Mouse (Mus musculus) heart, embryonic 10.5 days (tissue): Measurements from ENCODE around the gene Lce3b. TPM values are rescaled to one million over a fixed set of nuclear protein-coding genes. Genes with fewer than 3 reads are reported as not detected.

Experiments used
- polyA plus RNA-seq: library from polyadenylated mRNA; unstranded; fragments of >200 nt; fragmentation: Nextera tagmentation; extraction: Ambion mirVana; gene quantifications from 2 replicates; pipeline ENCODE4 v1.2.1, GENCODE M21; 2016

Lce3b gene
- polyA plus RNA-seq, 1 experiment from 2014 or later, result not detected

Other genes starting within 250 kb of the Lce3b start
- gene Lce1d, start 245.8 kb upstream of the Lce3b start, polyA plus RNA-seq, result not detected in 2 replicates
- gene Lce1e, start 223.9 kb upstream of the Lce3b start, polyA plus RNA-seq, result not detected in 2 replicates
- not detected in 2 replicates for gene Lce1f, start 212.6 kb upstream of the Lce3b start, polyA plus RNA-seq
- not detected in 2 replicates for gene Gm38119, start 193.9 kb upstream of the Lce3b start, polyA plus RNA-seq
- gene Lce1g, start 180.6 kb upstream of the Lce3b start, polyA plus RNA-seq, result not detected in 2 replicates
- gene Lce1h, start 167.9 kb upstream of the Lce3b start, polyA plus RNA-seq, result not detected in 2 replicates
- gene Lce1i, start 154.1 kb upstream of the Lce3b start, polyA plus RNA-seq, result not detected in 2 replicates
- not detected in 2 replicates for gene Lce1j, start 142.5 kb upstream of the Lce3b start, polyA plus RNA-seq
- gene Lce1k, start 125.1 kb upstream of the Lce3b start, polyA plus RNA-seq, result not detected in 2 replicates
- gene Kprp, start 105.7 kb upstream of the Lce3b start, polyA plus RNA-seq, result not detected in 2 replicates
- gene Lce1l, start 81.7 kb upstream of the Lce3b start, polyA plus RNA-seq, result not detected in 2 replicates
- gene 2310050C09Rik, start 62.8 kb upstream of the Lce3b start, polyA plus RNA-seq, result not detected in 2 replicates
- gene Lce3a, start 6.7 kb upstream of the Lce3b start, polyA plus RNA-seq, result not detected in 2 replicates
- gene Lce3c, start 11.5 kb downstream of the Lce3b start, polyA plus RNA-seq, result not detected in 2 replicates
- not detected in 2 replicates for gene Lce3d, start 24.4 kb downstream of the Lce3b start, polyA plus RNA-seq
- not detected in 2 replicates for gene Lce3e, start 34.1 kb downstream of the Lce3b start, polyA plus RNA-seq
- not detected in 2 replicates for gene Lce3f, start 59.2 kb downstream of the Lce3b start, polyA plus RNA-seq
- gene Crct1, start 82.7 kb downstream of the Lce3b start, polyA plus RNA-seq, result not detected in 2 replicates
- not detected in 2 replicates for gene Lce1m, start 86.1 kb downstream of the Lce3b start, polyA plus RNA-seq
- gene Gm4858, start 135.8 kb downstream of the Lce3b start, polyA plus RNA-seq, result not detected in 2 replicates
- gene Crnn, start 211.8 kb downstream of the Lce3b start, polyA plus RNA-seq, result not detected in 2 replicates